Mouse (Mus musculus) thymus, postnatal 14 days (tissue): Measurements from ENCODE around the gene Epha4.

Experiments used
- DNase-seq: peaks from one replicate; pipeline ENCODE4 v3.0.0; 2021

The Epha4 gene

GRCm38 (mm10) chr1:77439383-77440074 lies 75.4 kb downstream of the Epha4 start:
- DNase-seq = no peak

- DNase-seq = no peak
Observed at GRCm38 (mm10) chr1:77438639-77439038, 76.2 kb downstream of the Epha4 start.

DNA sequence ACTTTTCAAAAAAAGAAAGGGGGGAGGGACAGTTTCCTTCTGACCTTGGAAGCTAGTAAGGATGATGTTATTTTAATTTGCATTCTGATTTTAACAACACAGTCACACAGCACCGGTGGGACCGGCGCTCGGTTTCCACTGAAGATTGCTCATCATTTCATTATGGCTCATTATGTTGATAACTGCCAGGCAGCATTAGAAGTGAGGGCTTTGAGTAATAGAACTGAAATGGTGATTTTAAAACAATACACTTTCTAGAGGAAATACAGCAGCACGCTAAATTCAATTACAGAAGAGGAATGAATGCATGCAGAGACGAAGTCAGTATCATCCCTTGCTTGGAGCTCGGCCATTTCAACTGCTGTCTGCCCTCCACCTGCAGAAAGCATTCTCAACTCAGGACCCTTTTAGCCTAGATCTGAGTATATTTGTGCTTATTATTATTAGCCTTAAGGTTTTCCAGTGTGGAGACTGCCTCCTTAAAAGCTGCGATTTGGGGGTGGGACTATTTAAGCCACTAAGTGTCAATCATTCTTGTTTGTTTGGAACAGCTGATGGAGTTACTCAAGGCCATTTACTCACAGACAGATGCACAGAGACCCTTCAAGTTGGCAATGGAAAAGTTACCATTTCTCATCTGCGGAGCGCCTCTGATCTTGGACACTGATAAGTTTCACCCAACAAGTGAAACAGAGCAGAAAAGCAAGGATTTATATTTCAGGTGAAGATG lies 76.8 kb downstream of the Epha4 start:
- no peak for DNase-seq

DNA sequence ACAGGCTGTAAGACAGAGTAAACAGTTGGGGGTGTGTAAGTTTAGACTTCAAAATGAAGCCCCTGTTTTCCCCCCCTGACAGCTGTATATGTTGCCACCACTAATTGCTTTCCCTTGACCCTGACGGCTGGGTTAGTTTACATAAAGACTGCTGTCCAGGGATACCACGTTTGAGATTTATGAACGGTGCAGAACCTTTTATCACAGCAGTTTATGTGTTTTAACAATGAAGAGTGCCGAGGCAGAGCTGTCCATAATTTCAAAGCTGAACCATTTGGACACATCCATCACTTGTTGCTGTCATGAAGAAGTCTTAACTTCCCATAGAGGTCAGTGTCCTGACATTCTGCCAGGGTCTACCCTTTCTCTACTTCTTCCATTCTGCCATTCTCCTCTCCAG lies 79.8 kb downstream of the Epha4 start:
- DNase-seq = no peak

DNA sequence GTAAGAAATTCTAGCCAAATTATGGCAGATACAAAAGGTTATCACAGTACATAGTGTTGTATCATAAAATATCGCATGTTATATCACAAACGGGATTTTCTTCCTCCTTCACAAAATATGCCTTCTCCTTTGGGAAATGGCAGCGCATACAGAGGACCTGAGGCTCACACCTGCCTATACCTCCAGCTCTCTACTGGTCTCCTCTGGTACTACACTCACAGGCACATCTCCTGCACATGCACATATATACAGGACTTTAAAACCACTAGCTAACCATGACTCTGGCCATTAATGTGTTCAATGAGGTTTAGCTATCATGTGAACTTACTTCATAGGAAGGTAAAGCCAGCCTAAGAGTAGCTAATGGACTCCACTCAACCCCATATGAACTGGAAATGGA lies 81.7 kb downstream of the Epha4 start:
- no peak for DNase-seq

GRCm38 (mm10) chr1:77432489-77432888 lies 82.4 kb downstream of the Epha4 start:
- no peak for DNase-seq

GRCm38 (mm10) chr1:77429174-77429573 lies 85.7 kb downstream of the Epha4 start:
- DNase-seq = no peak

DNA sequence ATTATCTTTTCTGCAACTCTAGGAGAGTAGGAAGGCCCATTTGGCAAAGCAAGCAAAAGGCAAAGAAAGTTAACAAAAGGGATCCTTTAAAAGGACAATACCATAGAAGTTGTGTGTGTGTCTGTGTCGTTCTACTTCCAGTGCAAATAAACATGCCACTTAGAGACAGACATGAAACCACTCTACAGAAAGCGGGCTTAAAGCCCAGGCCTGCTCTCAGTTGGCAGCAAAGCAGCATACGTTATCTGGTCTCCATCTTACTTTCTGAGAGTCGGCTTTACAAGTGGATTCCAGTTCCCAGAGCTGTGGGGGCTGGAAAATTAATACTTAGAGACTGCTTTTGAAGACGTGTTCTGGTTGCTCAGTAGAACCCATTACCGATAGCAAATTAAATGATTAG lies 87.9 kb downstream of the Epha4 start:
- no peak for DNase-seq

DNA sequence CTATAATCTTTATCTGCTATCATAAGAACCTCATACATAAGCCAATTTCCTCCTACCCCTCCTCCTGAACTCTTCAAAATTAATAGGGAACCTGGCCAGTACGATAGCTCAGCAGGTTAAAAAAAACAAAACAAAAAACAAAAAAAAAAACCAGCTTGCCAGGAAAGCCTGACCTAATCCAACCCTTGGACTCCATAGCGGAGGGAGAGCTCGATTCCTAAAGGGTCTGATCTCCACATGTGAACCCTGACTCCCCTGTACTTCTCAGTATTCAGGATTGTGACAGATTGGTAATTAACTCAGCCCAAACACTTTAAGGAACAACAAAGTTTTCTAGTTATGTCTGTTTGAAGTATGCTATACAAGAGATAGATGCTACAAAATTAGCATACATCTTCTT lies 89.7 kb downstream of the Epha4 start:
- no peak for DNase-seq

- no peak for DNase-seq
Observed at GRCm38 (mm10) chr1:77421081-77421480, 93.8 kb downstream of the Epha4 start.

DNA sequence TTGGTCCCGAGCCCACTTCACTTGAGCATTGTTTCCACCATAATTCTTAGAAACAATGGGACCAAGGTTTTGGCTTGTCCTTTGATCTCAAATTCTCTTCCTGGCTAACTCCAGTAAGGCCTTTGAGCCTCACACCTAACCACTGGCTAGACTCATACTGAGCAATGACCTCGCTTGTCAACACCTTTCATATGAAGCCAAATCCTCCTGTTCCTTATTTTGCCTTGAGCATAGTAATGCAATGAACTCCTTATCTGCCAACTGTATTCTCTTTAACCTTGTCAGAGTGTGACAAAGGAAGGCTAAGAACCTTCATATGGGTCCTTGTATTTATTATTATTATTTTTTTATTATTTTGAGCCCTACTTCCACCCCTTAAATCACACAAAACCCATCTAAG lies 94.5 kb downstream of the Epha4 start:
- DNase-seq = no peak

DNA sequence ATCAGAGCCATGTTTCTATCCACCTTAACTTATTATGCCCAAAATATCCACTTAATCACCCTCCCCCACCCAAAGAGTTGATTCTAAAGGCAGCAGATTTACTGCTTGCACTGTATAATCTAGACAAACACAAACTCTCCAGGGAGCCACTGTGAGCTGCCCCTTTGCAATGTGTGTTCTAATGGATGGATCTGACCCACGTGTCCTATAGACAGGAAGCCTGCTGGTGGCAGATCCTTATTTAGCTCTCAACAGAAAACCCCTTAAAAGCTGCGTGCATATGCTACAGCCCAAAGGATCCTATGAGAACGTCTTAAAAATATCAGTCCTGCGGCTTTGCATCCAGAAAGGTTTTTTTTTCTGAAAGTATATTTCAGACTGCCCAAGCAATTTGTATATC lies 98.0 kb downstream of the Epha4 start:
- DNase-seq = no peak

GRCm38 (mm10) chr1:77412871-77413669 lies 101.8 kb downstream of the Epha4 start:
- no peak for DNase-seq

DNA sequence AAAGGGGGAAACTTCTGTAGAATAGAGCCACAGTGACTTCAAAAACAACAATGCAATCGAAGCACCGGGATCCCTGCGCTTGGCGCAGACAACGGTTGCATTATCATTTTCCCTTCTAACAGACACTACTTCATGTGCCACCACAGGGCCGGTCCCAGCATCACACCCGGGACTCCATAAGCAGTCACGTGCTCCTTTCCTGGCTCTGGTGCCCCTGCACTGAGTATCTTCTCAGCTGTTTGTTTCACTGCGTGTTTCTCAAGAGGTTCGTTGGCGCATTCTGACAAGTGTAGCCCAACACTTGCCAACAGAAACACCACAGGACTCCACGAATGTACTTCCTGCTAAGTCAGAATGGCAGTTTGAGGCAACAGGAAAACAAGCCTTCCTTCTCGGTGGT lies 102.6 kb downstream of the Epha4 start:
- no peak for DNase-seq

GRCm38 (mm10) chr1:77411222-77411621 lies 103.7 kb downstream of the Epha4 start:
- no peak for DNase-seq

GRCm38 (mm10) chr1:77410716-77411115 lies 104.2 kb downstream of the Epha4 start:
- no peak for DNase-seq

GRCm38 (mm10) chr1:77410153-77410552 lies 104.7 kb downstream of the Epha4 start:
- DNase-seq = no peak

- DNase-seq = no peak
Observed at GRCm38 (mm10) chr1:77409509-77409908, 105.4 kb downstream of the Epha4 start.

- DNase-seq = no peak
Observed at GRCm38 (mm10) chr1:77407417-77407816, 107.5 kb downstream of the Epha4 start.

GRCm38 (mm10) chr1:77406631-77407030 lies 108.3 kb downstream of the Epha4 start:
- DNase-seq = no peak

- no peak for DNase-seq
Observed at GRCm38 (mm10) chr1:77404537-77404936, 110.4 kb downstream of the Epha4 start.

DNA sequence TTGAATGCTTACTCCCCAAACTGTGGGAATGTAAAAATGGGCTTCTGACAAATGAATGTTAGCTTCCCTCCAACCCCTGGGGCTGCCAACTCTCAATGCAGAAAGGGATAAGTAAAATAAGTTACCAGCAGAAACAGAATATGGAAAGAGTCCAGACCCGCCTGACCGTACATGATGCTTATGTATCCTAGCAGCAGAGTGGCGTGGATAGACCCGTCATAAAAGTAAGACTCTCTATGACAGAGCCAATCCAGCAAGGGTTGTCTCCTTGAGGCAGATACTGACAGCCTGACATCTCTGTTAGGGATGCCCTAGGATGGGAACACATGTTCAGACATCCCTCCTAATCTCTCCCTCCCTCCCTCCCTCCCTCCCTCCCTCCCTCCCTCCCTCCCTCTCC lies 111.9 kb downstream of the Epha4 start:
- no peak for DNase-seq

- DNase-seq = no peak
Observed at GRCm38 (mm10) chr1:77401465-77401864, 113.4 kb downstream of the Epha4 start.

GRCm38 (mm10) chr1:77391590-77391989 lies 123.3 kb downstream of the Epha4 start:
- no peak for DNase-seq
